Mouse (Mus musculus) fibroblast of lung, adult 2 months (primary cell): Measurements from ENCODE around the gene Tnn.

ENCODE experiments used
- DNase-seq: peaks from one replicate; pipeline ENCODE4 v3.0.0-alpha.2; 2011; ENCODE audit warnings: low read depth

Tnn gene

GRCm38 (mm10) chr1:160153480-160153879 lies at the start of gene Tnn:
Tnn (minus strand) TSS chr1:160153580.
- no peak for DNase-seq

- no peak for DNase-seq
Measured at GRCm38 (mm10) chr1:160195337-160195663, 41.9 kb upstream of the Tnn start.

GRCm38 (mm10) chr1:160194529-160195336 lies 41.4 kb upstream of the Tnn start, which contains the start of gene Mrps14:
Mrps14 (plus strand) TSS chr1:160195215.
- DNase-seq: peak; percentile 99

GRCm38 (mm10) chr1:160184506-160184905 lies 31.1 kb upstream of the Tnn start:
- DNase-seq: peak; percentile 46

GRCm38 (mm10) chr1:160181216-160181615 lies 27.8 kb upstream of the Tnn start:
- DNase-seq: no peak

GRCm38 (mm10) chr1:160176903-160177302 lies 23.5 kb upstream of the Tnn start:
- DNase-seq: no peak

GRCm38 (mm10) chr1:160166600-160166999 lies 13.2 kb upstream of the Tnn start:
- DNase-seq: no peak

GRCm38 (mm10) chr1:160158190-160158589 lies 4.8 kb upstream of the Tnn start:
- DNase-seq: no peak

GRCm38 (mm10) chr1:160150726-160151125 lies 2.7 kb downstream of the Tnn start:
- no peak for DNase-seq

- no peak for DNase-seq
Measured at GRCm38 (mm10) chr1:160149291-160149906, 4.0 kb downstream of the Tnn start.

- DNase-seq: no peak
Measured at GRCm38 (mm10) chr1:160147274-160147673, 6.1 kb downstream of the Tnn start.

- no peak for DNase-seq
Measured at GRCm38 (mm10) chr1:160145606-160146005, 7.8 kb downstream of the Tnn start.

GRCm38 (mm10) chr1:160144343-160144742 lies 9.0 kb downstream of the Tnn start:
- no peak for DNase-seq

GRCm38 (mm10) chr1:160136362-160136890 lies 17.0 kb downstream of the Tnn start:
- DNase-seq: no peak

GRCm38 (mm10) chr1:160133464-160134079 lies 19.8 kb downstream of the Tnn start:
- no peak for DNase-seq

- no peak for DNase-seq
Measured at GRCm38 (mm10) chr1:160123957-160124356, 29.4 kb downstream of the Tnn start.

- no peak for DNase-seq
Measured at GRCm38 (mm10) chr1:160108604-160109003, 44.8 kb downstream of the Tnn start.

- no peak for DNase-seq
Measured at GRCm38 (mm10) chr1:160105426-160105825, 48.0 kb downstream of the Tnn start.

GRCm38 (mm10) chr1:160100996-160101395 lies 52.4 kb downstream of the Tnn start:
- DNase-seq: peak; percentile 57

- DNase-seq: no peak
Measured at GRCm38 (mm10) chr1:160099659-160100302, 53.6 kb downstream of the Tnn start.

- DNase-seq: no peak
Measured at GRCm38 (mm10) chr1:160086651-160087050, 66.7 kb downstream of the Tnn start.

GRCm38 (mm10) chr1:160084239-160084638 lies 69.1 kb downstream of the Tnn start:
- DNase-seq: no peak
